Mouse (Mus musculus) megakaryocyte progenitor cell, adult 5-6 weeks (primary cell): Measurements from ENCODE around the gene Krt4. TPM values are rescaled to one million over a fixed set of nuclear protein-coding genes. Genes with fewer than 3 reads are reported as not detected.

ENCODE experiments used
- ATAC-seq: replicated peaks from 2 replicates; pipeline ENCODE4 v1.8.0; 2016; ENCODE audit warnings: mild to moderate bottlenecking, moderate TSS enrichment, inconsistent platforms; ENCODE audit not compliant: poor library complexity
- total RNA-seq, 2 experiments: library from RNA; stranded (forward) in 1 of 2; stranded (reverse) in 1 of 2; fragments of 157-497, 149-512 nt in 1 of 2; fragments of 200-1000 nt in 1 of 2; gene quantifications; 2 replicates each; pipeline versions ENCODE4 v1.2.3 to v1.2.4; 2015 to 2017

The Krt4 gene
- total RNA-seq, 2 experiments from 2014 or later = 0.52 TPM; not detected in 1

DNA sequence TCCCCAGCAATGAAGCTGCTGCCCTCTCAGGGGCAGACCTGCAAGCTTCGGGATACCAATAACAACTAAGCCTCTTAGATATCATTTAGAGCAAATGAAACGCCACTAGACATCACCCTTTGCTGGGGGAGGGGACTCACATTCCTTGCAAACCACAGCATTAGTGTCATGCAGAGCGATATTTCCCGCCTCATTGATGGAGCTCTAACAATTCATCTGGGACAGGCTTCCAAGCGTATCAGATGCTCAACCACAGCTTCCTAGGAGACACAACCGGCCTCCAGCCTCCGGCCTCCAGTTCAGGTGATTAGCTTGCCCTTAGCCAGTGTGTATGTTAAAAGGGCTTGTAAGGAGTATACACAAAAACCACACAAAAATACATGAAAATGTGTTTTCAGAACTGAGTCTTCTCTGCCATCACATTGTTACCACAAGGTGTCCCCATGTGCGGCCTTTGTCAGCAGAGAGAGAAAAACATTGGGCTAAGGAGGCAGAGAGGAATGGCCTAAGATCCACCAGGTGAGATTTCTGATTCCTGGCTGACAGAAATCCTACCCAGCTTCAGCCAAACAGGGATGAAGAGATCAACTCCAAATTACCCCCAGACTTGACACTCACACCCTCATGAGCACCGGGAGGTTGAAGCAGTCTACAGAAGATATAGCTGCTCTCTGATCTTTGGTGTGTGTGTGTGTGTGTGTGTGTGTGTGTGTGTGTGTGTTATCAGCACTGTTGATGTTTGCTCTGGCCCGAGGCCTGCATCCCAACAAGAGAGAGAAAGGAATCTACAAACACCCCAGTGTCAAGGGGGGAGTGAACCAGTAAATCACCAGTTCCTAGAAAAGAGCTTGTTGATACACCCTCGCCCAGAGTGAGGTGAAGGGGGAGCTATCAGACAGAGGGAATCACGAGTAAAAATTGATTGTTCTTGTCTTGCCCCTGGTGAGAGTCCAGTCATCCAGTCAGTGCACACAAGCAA is 22.1 kb downstream of the Krt4 start:
- ATAC-seq = no peak

DNA sequence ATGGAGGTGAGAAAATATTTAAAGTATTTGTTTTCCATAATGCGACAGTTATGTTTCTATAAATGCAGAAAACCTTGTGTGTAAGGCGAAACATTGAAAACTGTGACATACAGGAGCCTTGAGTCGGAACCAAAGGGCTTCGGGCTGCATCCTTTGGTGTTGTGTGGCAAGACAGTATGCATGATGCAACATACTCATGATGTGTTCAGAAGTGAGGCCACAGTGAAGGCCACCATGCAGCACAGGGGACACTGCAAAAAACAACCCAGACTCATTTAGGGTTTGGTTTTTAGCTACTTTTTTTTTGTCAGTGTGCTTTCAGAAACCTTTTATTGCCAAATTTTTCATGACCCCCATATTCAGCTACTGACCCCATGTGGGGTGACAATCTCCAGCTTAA is 29.3 kb downstream of the Krt4 start:
- ATAC-seq = no peak

DNA sequence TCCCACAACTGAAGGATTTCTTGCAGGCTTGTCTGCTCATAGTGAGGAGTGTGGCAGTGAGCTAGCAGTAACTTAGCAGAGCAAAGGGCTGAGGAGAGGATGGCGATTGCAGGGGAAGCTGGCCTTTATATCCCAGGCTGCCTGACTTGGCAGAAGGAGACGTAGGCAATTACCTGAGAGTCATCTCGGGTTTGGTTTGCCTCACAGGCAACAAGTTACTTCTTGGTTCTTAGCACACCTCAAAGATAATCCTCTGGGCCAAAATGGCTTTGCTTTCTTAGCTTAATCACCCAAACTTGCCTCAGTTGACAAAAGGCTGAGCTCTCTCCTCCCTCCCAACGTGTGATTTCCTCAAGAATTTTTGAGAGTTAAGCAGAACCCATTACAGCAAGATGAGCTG is 31.7 kb downstream of the Krt4 start, which contains the start of gene Krt76:
Gene Krt76, minus strand, starts transcription at position 101 of the 400 bp plus-strand sequence.
- no peak for ATAC-seq

DNA sequence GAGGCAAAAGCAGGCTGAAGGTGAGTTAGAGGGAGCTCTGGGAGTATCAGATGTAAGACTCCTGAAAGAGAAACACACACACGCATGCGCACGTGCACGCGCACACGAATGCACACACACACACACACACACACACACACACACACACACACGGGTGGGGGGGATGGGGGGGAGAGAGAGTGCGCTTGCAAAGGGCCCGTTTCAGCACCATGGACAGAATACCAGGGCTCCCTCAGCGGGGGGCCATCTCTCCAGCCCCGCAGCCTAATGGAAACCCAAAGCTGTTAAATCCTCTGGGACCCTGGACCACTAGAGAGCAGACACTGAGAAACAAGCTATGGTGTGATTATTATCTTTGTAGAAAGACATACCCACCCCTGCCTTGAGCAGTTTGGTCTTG is 44.8 kb downstream of the Krt4 start:
- no peak for ATAC-seq

DNA sequence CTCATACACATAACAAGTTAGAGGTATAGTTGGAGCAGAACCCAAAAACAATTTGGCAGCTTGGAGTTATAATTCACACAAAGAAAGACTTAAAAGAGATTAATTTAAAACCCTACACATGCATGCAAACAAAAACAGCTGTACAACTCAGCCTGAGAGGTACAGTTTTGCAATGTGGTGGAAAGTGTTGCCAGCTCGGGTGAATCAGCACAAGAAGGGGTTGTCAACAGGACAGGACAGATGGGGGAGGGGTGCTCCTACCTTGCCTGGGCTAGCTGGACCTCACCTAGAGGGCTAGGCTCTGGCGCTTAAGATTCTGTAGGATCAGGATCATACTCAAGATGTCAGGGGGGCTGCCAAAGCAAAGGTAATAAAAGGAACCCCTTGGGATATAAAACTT is 46.5 kb downstream of the Krt4 start:
- no peak for ATAC-seq

DNA sequence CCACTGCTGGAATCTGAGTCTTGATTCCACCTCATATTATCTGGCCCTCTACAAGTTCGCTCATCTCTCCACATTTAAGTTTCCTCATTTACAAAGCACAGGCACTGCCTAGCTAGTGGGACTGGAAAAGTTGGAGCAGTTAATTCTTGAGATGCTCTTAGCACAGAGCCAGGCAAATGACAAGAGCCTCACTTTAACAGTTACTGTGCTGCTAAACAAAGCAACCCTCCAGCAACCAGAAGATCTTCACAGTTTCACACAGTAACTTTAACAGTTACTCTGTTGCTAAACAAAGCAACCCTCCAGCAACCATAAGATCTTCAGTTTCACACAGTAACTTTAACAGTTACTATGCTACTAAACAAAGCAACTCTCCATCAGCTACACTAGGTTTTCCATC is 50.2 kb downstream of the Krt4 start:
- no peak for ATAC-seq

DNA sequence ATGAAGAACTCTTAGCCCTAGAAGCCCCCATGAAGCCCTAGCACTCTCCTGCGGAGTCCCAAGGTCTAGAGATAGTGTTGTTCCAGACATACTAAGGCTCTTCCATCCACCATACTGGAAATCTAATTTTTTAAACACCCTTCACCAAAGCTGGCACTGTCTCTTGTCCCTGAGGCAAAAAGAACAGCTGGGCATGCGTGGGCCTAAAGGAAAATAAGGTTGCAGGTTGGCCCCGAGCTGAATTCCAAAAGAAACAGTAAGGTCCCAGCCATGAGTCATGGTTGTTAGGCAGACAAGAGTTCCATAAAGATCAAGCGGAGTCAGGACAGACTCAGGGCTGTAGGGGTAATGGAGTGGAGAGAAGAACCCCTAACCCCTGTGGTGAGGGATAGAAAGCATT is 51.3 kb downstream of the Krt4 start:
- ATAC-seq = no peak

DNA sequence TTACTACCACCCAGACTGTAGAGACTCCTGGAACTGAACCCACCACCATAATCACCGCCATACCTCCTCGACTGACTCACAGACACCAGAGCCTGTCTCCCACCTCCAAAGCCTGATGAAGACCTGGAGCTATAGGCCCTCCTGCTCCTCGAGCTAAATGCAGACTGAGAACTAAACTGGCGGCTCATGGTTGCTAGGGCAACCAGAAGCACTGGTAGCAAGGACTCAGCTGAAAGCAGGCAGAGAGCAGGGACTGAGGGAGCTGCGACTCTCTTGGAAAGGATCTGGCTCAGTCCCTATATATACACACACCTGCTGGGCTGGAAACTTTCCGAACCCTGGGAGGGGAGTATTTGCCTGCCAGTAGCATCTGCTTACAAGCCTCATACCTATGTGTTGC is 55.1 kb downstream of the Krt4 start, which contains the start of gene Krt77:
Gene Krt77, minus strand, starts transcription at position 275 of the 400 bp plus-strand sequence.
- ATAC-seq = no peak

Other genes starting within 250 kb of the Krt4 start
- gene Krt6b, start 244.4 kb downstream of the Krt4 start, total RNA-seq (2015) = not detected in 2 replicates
- gene Krt6b, start 244.4 kb downstream of the Krt4 start, total RNA-seq (2017) = not detected in 2 replicates
- not detected in 2 replicates for gene Krt6a, start 230.4 kb downstream of the Krt4 start, total RNA-seq (2015)
- not detected in 2 replicates for gene Krt6a, start 230.4 kb downstream of the Krt4 start, total RNA-seq (2017)
- not detected in 2 replicates for gene Krt5, start 211.8 kb downstream of the Krt4 start, total RNA-seq (2015)
- gene Krt5, start 211.8 kb downstream of the Krt4 start, total RNA-seq (2017) = not detected in 2 replicates
- not detected in 2 replicates for gene Krt71, start 181.6 kb downstream of the Krt4 start, total RNA-seq (2015)
- gene Krt71, start 181.6 kb downstream of the Krt4 start, total RNA-seq (2017) = not detected in 2 replicates
- gene Krt72, start 138.3 kb downstream of the Krt4 start, total RNA-seq (2015) = not detected in 2 replicates
- gene Krt72, start 138.3 kb downstream of the Krt4 start, total RNA-seq (2017) = not detected in 2 replicates
- not detected in 2 replicates for gene Krt73, start 122.4 kb downstream of the Krt4 start, total RNA-seq (2015)
- not detected in 2 replicates for gene Krt73, start 122.4 kb downstream of the Krt4 start, total RNA-seq (2017)
- not detected in 2 replicates for gene Krt2, start 106.6 kb downstream of the Krt4 start, total RNA-seq (2015)
- gene Krt2, start 106.6 kb downstream of the Krt4 start, total RNA-seq (2017) = not detected in 2 replicates
- not detected in 2 replicates for gene Krt1, start 73.9 kb downstream of the Krt4 start, total RNA-seq (2015)
- not detected in 2 replicates for gene Krt1, start 73.9 kb downstream of the Krt4 start, total RNA-seq (2017)
- not detected in 2 replicates for gene Krt77, start 55.0 kb downstream of the Krt4 start, total RNA-seq (2015)
- not detected in 2 replicates for gene Krt77, start 55.0 kb downstream of the Krt4 start, total RNA-seq (2017)
- gene Krt76, start 31.8 kb downstream of the Krt4 start, total RNA-seq (2015) = not detected in 2 replicates
- gene Krt76, start 31.8 kb downstream of the Krt4 start, total RNA-seq (2017) = not detected in 2 replicates
- gene Krt79, start 15.6 kb upstream of the Krt4 start, total RNA-seq (2015) = not detected in 2 replicates
- gene Krt79, start 15.6 kb upstream of the Krt4 start, total RNA-seq (2017) = not detected in 2 replicates
- gene Krt78, start 29.6 kb upstream of the Krt4 start, total RNA-seq (2015) = not detected in 2 replicates
- gene Krt78, start 29.6 kb upstream of the Krt4 start, total RNA-seq (2017) = not detected in 2 replicates
- 0.12 and 0.73 TPM in 2 replicates for gene Krt8, start 79.7 kb upstream of the Krt4 start, total RNA-seq (2015)
- gene Krt8, start 79.7 kb upstream of the Krt4 start, total RNA-seq (2017) = 0.12 and 0.44 TPM in 2 replicates
- 7.9 and 11.8 TPM in 2 replicates for gene Krt18, start 103.4 kb upstream of the Krt4 start, total RNA-seq (2015)
- gene Krt18, start 103.4 kb upstream of the Krt4 start, total RNA-seq (2017) = 12.0 and 14.6 TPM in 2 replicates
- gene Eif4b, start 149.0 kb upstream of the Krt4 start, total RNA-seq (2015) = 163 and 180 TPM in 2 replicates
- gene Eif4b, start 149.0 kb upstream of the Krt4 start, total RNA-seq (2017) = 394 and 459 TPM in 2 replicates
- not detected in 2 replicates for gene Tns2, start 175.7 kb upstream of the Krt4 start, total RNA-seq (2015)
- gene Tns2, start 175.7 kb upstream of the Krt4 start, total RNA-seq (2017) = not detected in 2 replicates
- 2.9 and 3.2 TPM in 2 replicates for gene Spryd3, start 211.5 kb upstream of the Krt4 start, total RNA-seq (2015)
- gene Spryd3, start 211.5 kb upstream of the Krt4 start, total RNA-seq (2017) = 11.5 and 17.9 TPM in 2 replicates
- gene Igfbp6, start 219.6 kb upstream of the Krt4 start, total RNA-seq (2015) = not detected in 2 replicates
- not detected in 2 replicates for gene Igfbp6, start 219.6 kb upstream of the Krt4 start, total RNA-seq (2017)
- gene Soat2, start 225.8 kb upstream of the Krt4 start, total RNA-seq (2015) = 0.73 and 1.9 TPM in 2 replicates
- gene Soat2, start 225.8 kb upstream of the Krt4 start, total RNA-seq (2017) = 1.2 and 3.3 TPM in 2 replicates